Mouse (Mus musculus) CD4-positive naive resting alpha-beta T cell, adult 57 days (primary cell): ENCODE data around the gene Fkbp2. TPM values are rescaled to one million over a fixed set of nuclear protein-coding genes. Genes with fewer than 3 reads are reported as not detected.

Experiments used
- total RNA-seq: library from RNA; stranded (reverse); gene quantifications from one replicate; pipeline ENCODE4 v1.2.4, GENCODE M21; 2023

The Fkbp2 gene
- total RNA-seq, result 20.2 TPM

DNA sequence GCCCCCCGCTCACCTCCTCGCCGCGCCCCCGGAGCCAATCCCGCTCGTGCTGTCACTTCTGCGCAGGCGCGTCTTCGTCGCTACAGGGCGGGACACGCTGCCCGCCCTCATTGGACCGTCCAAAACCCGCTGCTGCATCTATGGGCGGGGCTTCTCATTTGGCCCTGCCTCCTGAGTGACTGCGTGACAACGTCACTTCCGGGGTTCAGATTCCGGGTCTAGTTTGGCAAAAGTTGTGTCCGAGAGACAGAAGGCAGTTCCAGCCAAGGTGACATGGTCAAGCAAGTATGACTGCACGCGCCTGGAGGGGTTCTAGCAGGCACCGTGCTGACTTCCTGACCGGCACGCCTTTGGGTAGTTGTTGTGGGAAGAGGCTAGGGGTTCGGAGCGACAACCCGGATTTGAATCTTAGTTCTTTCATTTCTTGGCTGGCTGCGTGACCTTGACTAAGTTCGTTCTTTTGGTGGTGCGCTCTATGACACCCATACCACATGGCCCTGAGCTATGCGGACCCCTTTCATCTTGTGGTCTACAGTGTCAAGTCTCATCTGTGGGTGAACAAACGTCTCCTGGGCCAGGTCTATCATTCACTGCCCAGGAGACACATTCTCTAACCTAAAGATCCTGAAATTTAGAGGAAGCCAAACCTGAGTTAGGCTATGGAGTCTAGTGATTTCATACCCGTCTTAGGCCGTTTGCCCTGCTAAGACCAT is at the start of gene Fkbp2:
TSS of gene Fkbp2 (minus strand) at position 121 of the 713 bp plus-strand sequence.

GRCm38 (mm10) chr19:7019191-7019590 is 38.9 kb upstream of the Fkbp2 start, which contains the start of gene Fermt3:
Gene Fermt3, minus strand, starts transcription at chr19:7019469.

GRCm38 (mm10) chr19:6996006-6996405 is 15.7 kb upstream of the Fkbp2 start, which contains the start of the genes Nudt22 and Trpt1:
Gene Nudt22, minus strand, starts transcription at chr19:6996117.
Gene Trpt1, plus strand, starts transcription at chr19:6996131.

GRCm38 (mm10) chr19:6992011-6992858 is 11.9 kb upstream of the Fkbp2 start, which contains the start of gene Dnajc4:
Gene Dnajc4, minus strand, starts transcription at chr19:6992572.

GRCm38 (mm10) chr19:6987061-6987903 is 7.0 kb upstream of the Fkbp2 start, which contains the start of gene Vegfb:
Gene Vegfb, minus strand, starts transcription at chr19:6987651.

DNA sequence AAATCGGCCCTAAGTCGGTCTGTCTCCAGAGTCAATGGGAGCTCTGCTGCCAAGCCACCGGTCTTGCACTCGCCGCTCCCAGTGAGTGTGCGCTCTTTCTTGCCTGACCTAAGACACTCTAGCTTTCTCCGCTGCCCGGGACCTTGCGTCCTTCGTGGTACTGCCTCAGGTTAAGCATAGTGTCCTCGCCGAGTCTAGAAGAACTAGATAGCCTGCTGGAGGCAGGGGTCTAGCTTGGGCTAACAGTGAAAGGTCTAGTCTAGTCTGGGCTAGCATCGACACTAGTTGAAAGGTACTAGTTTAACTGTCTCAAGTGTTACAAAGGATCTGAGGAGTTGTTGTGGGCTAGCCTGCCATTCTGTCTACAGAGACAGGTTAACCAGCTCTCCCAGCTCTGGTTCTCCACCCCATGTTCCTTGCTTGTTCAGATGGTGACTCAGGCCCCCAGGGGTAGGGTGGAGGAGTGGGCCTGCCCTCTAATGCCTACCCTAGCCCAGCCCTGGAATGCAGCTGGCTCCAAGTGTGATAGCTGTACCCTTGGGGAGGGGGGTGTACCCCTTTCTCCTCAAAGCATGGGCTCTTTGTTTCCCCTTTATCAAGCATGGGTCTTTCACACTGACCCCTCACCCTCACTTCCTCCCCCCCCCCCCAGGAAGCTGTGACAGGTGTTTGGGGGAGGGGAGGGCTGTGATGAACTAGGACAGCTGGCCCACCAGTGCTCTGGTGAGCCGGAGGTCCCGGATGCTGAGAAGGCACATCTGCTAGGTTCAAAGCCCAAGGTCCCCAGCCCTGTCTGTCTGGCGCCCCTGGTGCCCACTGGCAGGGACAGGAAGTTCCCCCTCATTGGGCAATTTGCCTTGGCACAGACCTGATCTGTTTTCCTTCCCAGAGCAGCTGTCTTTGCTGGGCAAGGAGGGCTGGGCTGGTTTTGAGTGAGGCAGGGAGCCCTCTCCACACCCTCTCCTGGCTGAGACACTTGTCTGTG is 4.5 kb downstream of the Fkbp2 start, which contains the start of gene Plcb3:
TSS of gene Plcb3 (minus strand) at position 934 of the 985 bp plus-strand sequence.

GRCm38 (mm10) chr19:6974211-6975205 is 5.8 kb downstream of the Fkbp2 start, which contains the start of gene Ppp1r14b:
Gene Ppp1r14b, plus strand, starts transcription at chr19:6974968.

DNA sequence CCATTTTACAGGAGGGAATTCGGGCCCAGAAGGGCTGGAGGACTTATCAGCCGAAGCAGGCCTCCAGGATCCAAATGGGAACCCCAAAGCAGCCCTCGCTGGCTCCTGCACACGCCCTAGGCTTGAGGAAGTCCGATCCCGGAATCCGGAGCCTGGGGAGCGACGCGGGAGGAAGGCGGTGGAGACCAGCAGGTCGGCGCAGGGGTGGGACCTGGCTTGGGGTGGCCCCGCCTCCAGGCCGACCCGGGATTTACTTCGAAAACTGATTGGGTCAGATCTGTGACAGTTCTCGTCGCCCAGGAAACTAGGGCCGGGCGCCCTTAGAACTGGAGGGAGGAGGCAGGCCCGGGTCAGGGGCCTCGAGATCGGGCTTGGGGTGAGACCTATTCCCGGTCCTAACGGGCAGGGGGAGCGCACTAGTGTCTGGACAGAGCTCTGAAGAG is 38.0 kb downstream of the Fkbp2 start, which contains the start of gene Gpr137:
TSS of gene Gpr137 (minus strand) at position 232 of the 443 bp plus-strand sequence.

GRCm38 (mm10) chr19:6941372-6942248 is 38.7 kb downstream of the Fkbp2 start, which contains the start of gene Bad:
Gene Bad, plus strand, starts transcription at chr19:6941861.

DNA sequence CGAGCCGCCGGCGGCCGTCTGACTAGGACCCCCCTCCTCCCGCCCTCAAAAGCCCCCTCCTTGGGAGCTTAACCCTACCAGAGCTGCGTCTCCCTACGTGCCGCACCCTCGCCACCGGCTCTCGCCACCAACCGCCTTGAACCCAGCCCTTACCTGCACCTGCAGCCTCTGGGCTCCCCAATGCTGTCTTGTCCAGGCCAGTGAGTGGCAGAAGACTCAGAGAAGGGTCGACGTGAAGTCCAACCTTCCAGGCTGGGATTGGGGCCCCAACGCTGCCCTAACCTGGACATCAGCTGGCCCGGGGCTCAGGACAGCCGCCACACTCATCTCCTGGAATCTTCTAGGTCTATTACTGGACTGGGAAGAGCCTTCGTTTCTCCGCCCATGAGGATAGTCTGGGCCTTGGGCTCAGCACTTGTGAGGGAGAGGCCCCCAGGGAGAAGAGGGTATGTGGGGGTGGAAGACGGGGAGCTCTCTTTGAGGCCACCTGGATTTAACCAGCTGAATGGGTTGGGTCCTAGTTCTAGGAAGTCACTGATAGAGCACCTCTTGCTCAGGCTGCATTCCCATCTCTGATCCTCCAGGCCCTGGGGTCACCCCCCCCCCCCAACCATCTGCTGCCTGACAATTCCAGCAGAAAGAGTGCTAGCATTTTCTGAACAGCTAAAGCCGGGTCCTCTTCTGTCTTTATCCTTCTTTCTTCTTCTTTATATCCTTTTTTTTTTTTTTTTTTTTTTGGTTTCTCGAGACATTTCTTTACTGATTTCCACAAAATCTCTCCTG is 45.9 kb downstream of the Fkbp2 start, which contains the start of gene Kcnk4:
TSS of gene Kcnk4 (minus strand) at position 321 of the 783 bp plus-strand sequence.

Other genes starting within 250 kb of the Fkbp2 start
- gene Rps6ka4, start 139.9 kb downstream of the Fkbp2 start, total RNA-seq, result 28.9 TPM
- 98.6 TPM for gene Ccdc88b, start 122.3 kb downstream of the Fkbp2 start, total RNA-seq
- gene Trmt112, start 70.8 kb downstream of the Fkbp2 start, total RNA-seq, result 122 TPM
- 72.4 TPM for gene Prdx5, start 70.4 kb downstream of the Fkbp2 start, total RNA-seq
- 32.5 TPM for gene Esrra, start 58.7 kb downstream of the Fkbp2 start, total RNA-seq
- gene Catsperz, start 55.1 kb downstream of the Fkbp2 start, total RNA-seq, result not detected
- gene Kcnk4, start 46.0 kb downstream of the Fkbp2 start, total RNA-seq, result not detected
- 8.7 TPM for gene Bad, start 38.6 kb downstream of the Fkbp2 start, total RNA-seq
- gene Gpr137, start 38.0 kb downstream of the Fkbp2 start, total RNA-seq, result 9.8 TPM
- gene Ppp1r14b, start 5.5 kb downstream of the Fkbp2 start, total RNA-seq, result 128 TPM
- gene Plcb3, start 4.0 kb downstream of the Fkbp2 start, total RNA-seq, result 9.6 TPM
- gene Vegfb, start 7.2 kb upstream of the Fkbp2 start, total RNA-seq, result 8.7 TPM
- 29.2 TPM for gene Dnajc4, start 12.1 kb upstream of the Fkbp2 start, total RNA-seq
- gene Nudt22, start 15.6 kb upstream of the Fkbp2 start, total RNA-seq, result 5.4 TPM
- 3.8 TPM for gene Trpt1, start 15.6 kb upstream of the Fkbp2 start, total RNA-seq
- gene Fermt3, start 39.0 kb upstream of the Fkbp2 start, total RNA-seq, result 189 TPM
- gene Stip1, start 59.5 kb upstream of the Fkbp2 start, total RNA-seq, result 103 TPM
- gene Macrod1, start 76.3 kb upstream of the Fkbp2 start, total RNA-seq, result 15.5 TPM
- 0.30 TPM for gene Flrt1, start 125.2 kb upstream of the Fkbp2 start, total RNA-seq
- 102 TPM for gene Otub1, start 225.8 kb upstream of the Fkbp2 start, total RNA-seq
- gene Cox8a, start 237.1 kb upstream of the Fkbp2 start, total RNA-seq, result 246 TPM